Mouse (Mus musculus) forebrain, embryonic 12.5 days (tissue): ENCODE measurements around the gene Mex3d. TPM values are rescaled to one million over a fixed set of nuclear protein-coding genes. Genes with fewer than 3 reads are reported as not detected.

ENCODE experiments used
- ATAC-seq: fragments of 200-750 bp; cut with Nextera tagmentation; 2 replicates; pipeline ENCODE4 v1.8.0; 2017; ENCODE audit warnings: moderate TSS enrichment; ENCODE audit not compliant: low FRiP score
- H3K27ac ChIP-seq: fragments of 300-500 bp; sonication (generic); 2 replicates; pipeline ENCODE4 v1.5.1; 2016; ENCODE audit warnings: mild to moderate bottlenecking
- H3K27me3 ChIP-seq: fragments of 300-500 bp; sonication (generic); 2 replicates; pipeline ENCODE4 v1.6.1; 2016; ENCODE audit warnings: mild to moderate bottlenecking
- H3K36me3 ChIP-seq: fragments of 300-500 bp; sonication (generic); replicated peaks from 2 replicates; pipeline ENCODE4 v1.6.1; 2016; ENCODE audit warnings: mild to moderate bottlenecking
- H3K4me1 ChIP-seq: fragments of 300-500 bp; sonication (generic); 2 replicates; pipeline ENCODE4 v1.6.1; 2016
- H3K4me2 ChIP-seq: fragments of 300-500 bp; sonication (generic); 2 replicates; pipeline ENCODE4 v1.6.1; 2016; ENCODE audit warnings: mild to moderate bottlenecking, moderate library complexity
- H3K4me3 ChIP-seq: fragments of 300-500 bp; sonication (generic); replicated peaks from 2 replicates; pipeline ENCODE4 v1.5.1; 2016; ENCODE audit warnings: mild to moderate bottlenecking
- H3K9ac ChIP-seq: fragments of 300-500 bp; sonication (generic); 2 replicates; pipeline ENCODE4 v1.6.1; 2016; ENCODE audit warnings: mild to moderate bottlenecking
- H3K9me3 ChIP-seq: fragments of 300-500 bp; sonication (generic); 2 replicates; pipeline ENCODE4 v1.6.1; 2016
- WGBS: fragments of 180-500 bp; shearing (Covaris S2); methylation state at CpG from one replicate; pipeline ENCODE4 v1.1.7; 2016; 5-methylcytosine and 5-hydroxymethylcytosine counted together
- microRNA-seq: library from miRNA; unstranded; fragments of <30 nt; microRNA quantifications from one replicate; pipeline ENCODE4, GENCODE M21; 2017
- polyA plus RNA-seq: library from polyadenylated mRNA; unstranded; fragments of >200 nt; fragmentation: Nextera tagmentation; extraction: Ambion mirVana; gene quantifications from 2 replicates; pipeline ENCODE4 v1.2.1, GENCODE M21; 2016

Gene Mex3d
- polyA plus RNA-seq, 1 experiment from 2014 or later = 21.3 TPM

DNA sequence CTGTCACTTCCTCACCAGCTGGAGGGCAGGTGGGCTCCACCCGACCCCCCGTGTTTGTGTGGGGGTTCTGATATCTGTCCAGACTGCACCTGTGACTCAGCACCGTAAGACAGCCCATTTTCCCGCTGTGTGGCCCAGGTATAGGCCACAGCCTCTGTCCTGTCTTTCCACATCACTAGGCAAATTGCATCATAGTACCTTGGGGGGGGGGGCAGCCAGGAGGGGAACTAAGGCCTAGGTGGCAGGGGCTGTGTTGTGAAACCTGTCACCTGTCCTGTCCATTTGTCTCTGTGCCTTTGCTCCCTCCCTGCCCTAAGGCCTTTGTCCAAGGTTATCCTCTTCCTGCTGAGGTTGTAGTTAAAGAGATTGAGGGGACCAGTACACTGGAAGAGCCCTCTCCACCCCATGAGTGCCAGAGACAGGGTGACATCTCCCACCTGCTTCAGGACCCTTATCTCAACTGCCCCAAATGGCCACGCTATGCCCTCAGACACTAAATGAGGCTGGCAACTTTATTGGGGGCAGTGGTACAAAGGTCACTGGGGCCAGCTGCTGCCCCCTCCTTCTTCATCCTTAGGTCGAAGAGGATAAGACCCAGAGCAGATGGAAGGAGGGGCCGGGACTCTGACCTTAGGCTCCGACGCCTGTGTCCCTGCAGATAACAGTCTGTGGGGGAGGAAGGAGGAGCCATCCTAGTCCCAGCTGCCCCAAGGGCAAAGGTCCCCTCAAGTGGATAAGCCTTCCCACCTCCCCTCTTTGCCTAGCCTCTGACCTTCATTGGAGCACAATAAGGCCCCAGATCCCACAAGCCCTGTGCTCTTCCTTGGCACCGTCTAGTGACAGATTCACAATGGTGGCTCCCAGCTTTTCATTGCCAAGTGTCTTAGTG, 55.6 kb downstream of the Mex3d start:
- Histone ChIP-seq H3K9ac (0 out of 2 replicates have a peak overlapping the region, but pooled peaks have one; percentile 4), H3K27ac (no peak overlapping the region), H3K36me3 (no peaks in the 10 kb centered on the region), H3K27me3 (peaks cover 29% of the 10 kb centered on the region), H3K4me3 (no peak overlapping the region), H3K9me3 (no peaks in the 10 kb centered on the region), H3K4me2 (no peak overlapping the region), H3K4me1 (peaks cover 15% of the 10 kb centered on the region)
- 77% methylated on average over 10 of the region's 10 CpGs for WGBS
- ATAC-seq = no peak

DNA sequence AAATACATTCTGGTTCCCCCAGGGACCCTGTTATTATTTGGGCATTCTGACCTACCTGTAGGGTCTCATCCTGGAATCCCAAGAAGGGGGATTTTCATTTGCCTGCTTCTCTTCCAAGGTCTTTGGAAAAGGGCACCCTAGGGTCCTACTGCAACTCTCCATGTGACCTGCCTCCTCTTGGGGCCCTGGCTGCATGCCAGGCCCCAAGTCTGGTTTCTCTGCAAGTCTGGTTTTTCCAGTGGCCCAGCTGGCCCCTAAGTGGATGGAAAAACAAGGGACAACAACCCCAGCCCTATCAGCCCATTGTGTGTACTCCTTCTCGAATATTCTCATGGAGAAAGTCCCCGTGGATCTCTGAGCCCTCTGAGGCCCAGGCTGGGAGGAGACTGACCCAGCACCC, 56.6 kb downstream of the Mex3d start:
- H3K27me3 ChIP-seq = peaks cover 32% of the 10 kb centered on the region
- no peak overlapping the region for H3K4me3 ChIP-seq
- peaks cover 15% of the 10 kb centered on the region for H3K4me1 ChIP-seq
- H3K4me2 ChIP-seq = peak overlapping the region; percentile 83
- H3K9ac ChIP-seq = no peak overlapping the region
- no peaks in the 10 kb centered on the region for H3K36me3 ChIP-seq
- no peak for ATAC-seq
- H3K27ac ChIP-seq = no peak overlapping the region
- no peaks in the 10 kb centered on the region for H3K9me3 ChIP-seq
- 85% methylated on average over 2 of the region's 2 CpGs for WGBS

Small RNA genes lying within 50 kb of the gene (microRNA-seq; reads per million reads assigned to microRNA genes)
- gene Gm22721 = not detected

Other genes with a start within 250 kb of the Mex3d start
- gene Atp5d, start 249.0 kb downstream of the Mex3d start, polyA plus RNA-seq = 405 and 428 TPM in 2 replicates
- gene Cbarp, start 246.8 kb downstream of the Mex3d start, polyA plus RNA-seq = 13.2 and 13.8 TPM in 2 replicates
- 45.0 and 50.3 TPM in 2 replicates for gene Midn, start 239.4 kb downstream of the Mex3d start, polyA plus RNA-seq
- 224 and 240 TPM in 2 replicates for gene Cirbp, start 221.7 kb downstream of the Mex3d start, polyA plus RNA-seq
- 11.1 and 11.6 TPM in 2 replicates for gene 1600002K03Rik, start 214.7 kb downstream of the Mex3d start, polyA plus RNA-seq
- 36.4 and 48.9 TPM in 2 replicates for gene Efna2, start 208.2 kb downstream of the Mex3d start, polyA plus RNA-seq
- 55.5 and 58.4 TPM in 2 replicates for gene Mum1, start 161.2 kb downstream of the Mex3d start, polyA plus RNA-seq
- 201 and 216 TPM in 2 replicates for gene Ndufs7, start 138.5 kb downstream of the Mex3d start, polyA plus RNA-seq
- 15.9 and 19.0 TPM in 2 replicates for gene Gamt, start 126.6 kb downstream of the Mex3d start, polyA plus RNA-seq
- gene Dazap1, start 126.2 kb downstream of the Mex3d start, polyA plus RNA-seq = 65.1 and 69.7 TPM in 2 replicates
- 708 and 760 TPM in 2 replicates for gene Rps15, start 95.2 kb downstream of the Mex3d start, polyA plus RNA-seq
- 144 and 165 TPM in 2 replicates for gene Apc2, start 91.7 kb downstream of the Mex3d start, polyA plus RNA-seq
- 42.6 and 44.4 TPM in 2 replicates for gene 2310011J03Rik, start 67.1 kb downstream of the Mex3d start, polyA plus RNA-seq
- gene Pcsk4, start 58.2 kb downstream of the Mex3d start, polyA plus RNA-seq = 3.7 and 3.8 TPM in 2 replicates
- 4.1 and 4.4 TPM in 2 replicates for gene Reep6, start 57.7 kb downstream of the Mex3d start, polyA plus RNA-seq
- 0.17 and 0.55 TPM in 2 replicates for gene Adamtsl5, start 39.2 kb downstream of the Mex3d start, polyA plus RNA-seq
- 0.23 and 0.40 TPM in 2 replicates for gene Plk5, start 31.2 kb downstream of the Mex3d start, polyA plus RNA-seq
- 312 and 327 TPM in 2 replicates for gene Mbd3, start 11.9 kb upstream of the Mex3d start, polyA plus RNA-seq
- gene Uqcr11, start 19.2 kb upstream of the Mex3d start, polyA plus RNA-seq = 371 and 400 TPM in 2 replicates
- 203 and 205 TPM in 2 replicates for gene Tcf3, start 46.0 kb upstream of the Mex3d start, polyA plus RNA-seq
- 0.68 and 0.83 TPM in 2 replicates for gene Onecut3, start 107.2 kb upstream of the Mex3d start, polyA plus RNA-seq
- 0.46 and 0.64 TPM in 2 replicates for gene Atp8b3, start 151.5 kb upstream of the Mex3d start, polyA plus RNA-seq
- gene Rexo1, start 173.9 kb upstream of the Mex3d start, polyA plus RNA-seq = 31.0 and 36.0 TPM in 2 replicates
- 8.7 and 9.5 TPM in 2 replicates for gene Klf16, start 189.7 kb upstream of the Mex3d start, polyA plus RNA-seq
- gene Abhd17a, start 202.7 kb upstream of the Mex3d start, polyA plus RNA-seq = 84.2 and 89.6 TPM in 2 replicates
- gene Scamp4, start 215.2 kb upstream of the Mex3d start, polyA plus RNA-seq = 63.7 and 67.8 TPM in 2 replicates
- 5.3 and 6.0 TPM in 2 replicates for gene Adat3, start 215.2 kb upstream of the Mex3d start, polyA plus RNA-seq
- 5.9 and 6.6 TPM in 2 replicates for gene Gm49322, start 218.4 kb upstream of the Mex3d start, polyA plus RNA-seq
- 146 and 161 TPM in 2 replicates for gene Csnk1g2, start 235.2 kb upstream of the Mex3d start, polyA plus RNA-seq